Mouse (Mus musculus) liver, embryonic 12.5 days (tissue): ENCODE data around the gene Lpcat3. TPM values are rescaled to one million over a fixed set of nuclear protein-coding genes. Genes with fewer than 3 reads are reported as not detected.
A peak's percentile ranks its signal among the peaks of the same experiment; 100 is the strongest.
"Not testable (repeated sequence)": the region's sequence is repeated elsewhere in the genome, so short reads cannot be mapped to it uniquely, and the experiment has no call there.

Experiments used
- ATAC-seq: fragments of 200-750 bp; cut with Nextera tagmentation; 2 replicates; pipeline ENCODE4 v1.8.0; 2017; ENCODE audit warnings: moderate number of reproducible peaks, mild to moderate bottlenecking, moderate library complexity
- H3K27ac ChIP-seq: fragments of 300-500 bp; sonication (generic); 2 replicates; pipeline ENCODE4 v1.5.1; 2016; ENCODE audit warnings: mild to moderate bottlenecking
- H3K27me3 ChIP-seq: fragments of 300-500 bp; sonication (generic); replicated peaks from 2 replicates; pipeline ENCODE4 v1.6.1; 2016; ENCODE audit warnings: mild to moderate bottlenecking, moderate library complexity
- H3K36me3 ChIP-seq: fragments of 300-500 bp; sonication (generic); 2 replicates; pipeline ENCODE4 v1.6.1; 2016; ENCODE audit warnings: mild to moderate bottlenecking, moderate library complexity
- H3K4me1 ChIP-seq: fragments of 300-500 bp; sonication (generic); 2 replicates; pipeline ENCODE4 v1.6.1; 2016
- H3K4me2 ChIP-seq: fragments of 300-500 bp; sonication (generic); 2 replicates; pipeline ENCODE4 v1.6.1; 2016; ENCODE audit warnings: mild to moderate bottlenecking, moderate library complexity
- H3K4me3 ChIP-seq: fragments of 300-500 bp; sonication (generic); 2 replicates; pipeline ENCODE4 v1.5.1; 2016; ENCODE audit warnings: mild to moderate bottlenecking, moderate library complexity
- H3K9ac ChIP-seq: fragments of 300-500 bp; sonication (generic); 2 replicates; pipeline ENCODE4 v1.6.1; 2016; ENCODE audit warnings: mild to moderate bottlenecking, moderate library complexity
- H3K9me3 ChIP-seq: fragments of 300-500 bp; sonication (generic); replicated peaks from 2 replicates; pipeline ENCODE4 v1.6.1; 2016; ENCODE audit warnings: mild to moderate bottlenecking, moderate library complexity
- WGBS: fragments of 180-500 bp; shearing (Covaris S2); methylation state at CpG from one replicate; pipeline ENCODE4 v1.1.7; 2016; ENCODE audit not compliant: insufficient replicate concordance; 5-methylcytosine and 5-hydroxymethylcytosine counted together
- polyA plus RNA-seq: library from polyadenylated mRNA; unstranded; fragments of >200 nt; fragmentation: Nextera tagmentation; extraction: Ambion mirVana; gene quantifications from 2 replicates; pipeline ENCODE4 v1.2.1, GENCODE M21; 2016

Lpcat3 gene
- polyA plus RNA-seq = 67.1 and 74.5 TPM in 2 replicates

DNA sequence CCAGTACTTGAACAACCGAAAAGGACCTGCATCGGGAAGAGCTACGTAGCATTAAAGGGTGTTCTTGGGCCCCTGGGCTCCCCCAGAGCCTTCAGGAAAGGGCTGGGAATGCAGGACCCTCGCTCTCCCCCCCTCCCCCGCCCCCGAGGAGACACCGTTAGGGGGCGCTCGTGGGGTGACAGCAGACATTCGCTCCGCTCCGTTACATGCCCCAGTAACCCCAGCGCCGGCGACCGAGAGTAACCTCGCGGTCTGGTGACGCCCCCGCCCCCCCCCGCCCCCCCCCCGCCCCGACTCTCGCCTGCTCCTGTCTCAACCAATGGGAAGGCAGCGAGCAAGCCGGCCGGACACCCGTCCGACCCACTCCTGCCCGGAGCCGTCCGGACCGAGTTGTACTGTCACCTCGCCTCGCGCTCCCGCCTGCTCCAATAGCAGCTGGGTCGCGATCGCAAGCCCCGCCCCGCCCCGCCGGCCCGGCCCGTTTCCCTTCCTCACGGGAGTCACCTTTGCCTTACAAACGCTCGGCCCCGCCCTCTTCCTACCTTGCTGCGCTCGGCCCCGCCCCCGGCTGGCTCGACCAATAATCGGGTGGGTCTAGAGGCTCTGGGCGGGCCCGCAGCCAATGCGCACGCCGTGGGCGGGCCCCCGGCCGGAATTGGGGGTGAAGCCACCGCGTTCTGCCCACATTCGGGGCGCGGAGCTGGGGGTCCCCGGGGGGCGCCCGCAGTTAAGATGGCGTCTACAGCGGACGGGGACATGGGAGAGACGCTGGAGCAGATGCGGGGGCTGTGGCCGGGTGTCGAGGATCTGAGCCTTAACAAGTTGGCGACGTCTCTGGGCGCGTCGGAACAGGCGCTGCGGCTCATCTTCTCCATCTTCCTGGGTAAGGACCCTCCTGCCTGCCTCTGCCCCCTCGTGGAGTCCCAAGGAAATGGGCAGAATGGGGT lies at the start of gene Lpcat3:
TSS of gene Lpcat3 (plus strand) at position 551 of the 947 bp plus-strand sequence.
- ATAC-seq = peak; percentile 96
- WGBS = under 1% methylated on average over 72 of the region's 87 CpGs

DNA sequence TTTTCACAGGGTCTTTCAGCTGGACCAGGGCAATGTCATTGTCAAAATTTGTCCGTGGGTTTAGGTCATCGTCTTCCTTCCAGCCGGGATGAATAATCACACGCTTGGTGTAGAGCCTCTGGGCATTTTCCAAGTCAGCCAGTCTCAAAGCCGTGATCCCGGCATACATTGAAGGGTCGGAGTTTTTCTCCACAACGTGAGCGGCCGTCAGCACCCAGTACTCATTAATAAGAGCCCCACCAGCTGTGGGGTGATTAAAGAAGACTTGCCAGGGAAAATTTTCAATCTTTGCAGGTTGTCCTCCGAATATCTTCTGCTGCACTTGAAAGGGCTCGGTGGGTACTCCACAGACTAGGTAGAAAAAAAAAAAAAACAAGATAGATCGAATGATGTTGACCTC lies 37.2 kb upstream of the Lpcat3 start:
- Histone ChIP-seq H3K4me3 (no peak overlapping the region), H3K27me3 (no peaks in the 10 kb centered on the region), H3K4me2 (no peak overlapping the region), H3K4me1 (no peaks in the 10 kb centered on the region), H3K27ac (no peak overlapping the region), H3K36me3 (no peaks in the 10 kb centered on the region), H3K9me3 (no peaks in the 10 kb centered on the region), H3K9ac (no peak overlapping the region)
- 72% methylated on average over 13 of the region's 13 CpGs for WGBS
- ATAC-seq = no peak

More for the DNA sequence above, at the start of gene Lpcat3:
- Histone ChIP-seq H3K4me3 (peak within 1 kb of the TSS; percentile 91), H3K9ac (peak within 1 kb of the TSS; percentile 88), H3K27me3 (no peaks in the 10 kb centered on the region), H3K9me3 (no peaks in the 10 kb centered on the region), H3K36me3 (peaks cover 23% of the 10 kb centered on the region), H3K4me1 (peaks cover 38% of the 10 kb centered on the region), H3K27ac (peak within 1 kb of the TSS; percentile 85), H3K4me2 (peak within 1 kb of the TSS; percentile 89)

DNA sequence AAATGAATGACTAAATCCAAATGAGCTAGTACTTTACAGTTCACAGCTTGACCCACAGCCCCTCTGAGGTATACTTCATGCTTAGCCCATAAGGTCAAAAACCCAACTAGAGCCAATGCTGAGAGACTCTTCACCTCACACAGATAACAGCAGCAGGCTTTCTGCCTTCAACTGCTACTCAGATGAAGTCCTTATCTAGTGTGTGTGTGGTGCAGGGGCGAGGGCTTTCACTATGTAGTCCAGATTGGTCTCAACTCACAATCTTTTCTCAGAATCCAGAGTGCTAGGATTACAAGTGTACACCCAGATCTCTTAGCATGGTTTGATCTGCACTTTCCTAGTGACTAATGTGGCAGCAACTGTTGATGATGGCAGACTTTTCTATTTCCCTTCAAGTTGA lies 36.6 kb upstream of the Lpcat3 start:
- not testable (repeated sequence) for H3K9me3 ChIP-seq, H3K36me3 ChIP-seq, H3K4me2 ChIP-seq, ATAC-seq, H3K9ac ChIP-seq, H3K27me3 ChIP-seq, H3K27ac ChIP-seq, H3K4me3 ChIP-seq, H3K4me1 ChIP-seq
- 7% methylated on average over 1 of the region's 1 CpGs for WGBS

GRCm38 (mm10) chr6:124630763-124631162 lies 32.1 kb upstream of the Lpcat3 start:
- Histone ChIP-seq H3K27ac (no peak overlapping the region), H3K4me1 (no peaks in the 10 kb centered on the region), H3K4me3 (no peak overlapping the region), H3K27me3 (no peaks in the 10 kb centered on the region), H3K4me2 (no peak overlapping the region), H3K9me3 (no peaks in the 10 kb centered on the region), H3K36me3 (no peaks in the 10 kb centered on the region), H3K9ac (no peak overlapping the region)
- WGBS = 38% methylated on average over 4 of the region's 4 CpGs
- no peak for ATAC-seq

DNA sequence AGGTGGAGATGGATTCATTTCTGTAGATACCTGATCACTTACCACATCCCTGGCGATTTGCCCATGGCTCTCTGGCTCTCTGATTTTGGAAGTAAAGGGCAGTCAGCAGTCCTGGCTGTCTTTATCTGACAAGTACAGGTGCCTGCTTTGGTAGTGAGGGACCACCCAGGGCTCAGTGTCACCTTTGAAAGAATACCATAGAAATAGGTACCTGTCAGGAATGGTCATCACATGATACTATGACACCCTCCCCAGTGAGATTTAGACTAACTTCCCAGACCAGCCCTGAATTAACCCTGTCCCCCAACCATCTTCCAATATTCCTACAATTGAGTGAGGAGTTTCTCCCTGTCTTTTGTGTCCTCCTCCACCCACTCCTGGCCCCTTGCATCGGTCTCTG lies 26.8 kb upstream of the Lpcat3 start, which contains the start of gene C1s2:
TSS of gene C1s2 (minus strand) at position 101 of the 400 bp plus-strand sequence.
- not testable (repeated sequence) for H3K4me3 ChIP-seq, H3K9me3 ChIP-seq, H3K9ac ChIP-seq, H3K4me1 ChIP-seq, H3K36me3 ChIP-seq, ATAC-seq, H3K27me3 ChIP-seq, H3K27ac ChIP-seq, H3K4me2 ChIP-seq
- 55% methylated on average over 2 of the region's 2 CpGs for WGBS

DNA sequence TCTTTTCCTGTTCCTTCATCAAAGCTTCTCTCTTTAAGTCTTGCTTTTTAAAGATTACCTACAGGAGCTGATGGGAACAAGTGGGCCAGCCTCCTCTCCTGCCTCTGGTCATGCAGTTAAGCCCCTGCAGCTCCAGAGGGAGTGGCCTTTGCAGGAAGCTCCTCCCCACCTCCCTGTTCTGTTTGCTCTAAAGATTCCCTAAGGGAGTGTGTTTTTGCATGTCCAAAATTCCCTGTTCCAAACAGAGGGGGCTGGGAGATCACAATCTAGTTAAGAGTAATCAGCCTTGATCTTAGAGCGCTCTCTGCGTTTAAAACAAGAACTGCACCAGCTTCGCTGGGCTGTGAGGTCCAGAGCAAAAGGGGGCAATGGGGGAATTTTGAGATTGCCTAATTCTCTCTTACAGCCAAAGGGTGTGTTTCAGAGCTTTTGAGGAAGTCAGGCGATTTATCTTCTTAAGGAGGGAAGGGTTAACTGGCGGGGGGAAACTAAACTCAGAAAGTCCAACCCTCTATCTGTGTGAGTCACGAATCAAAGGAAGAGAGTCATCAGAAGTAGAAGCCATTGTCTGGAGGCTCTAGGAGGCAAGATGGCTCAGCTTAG lies 25.9 kb upstream of the Lpcat3 start:
- H3K4me1 ChIP-seq, H3K9ac ChIP-seq, H3K4me2 ChIP-seq, H3K9me3 ChIP-seq, H3K27ac ChIP-seq, ATAC-seq, H3K27me3 ChIP-seq, H3K36me3 ChIP-seq, H3K4me3 ChIP-seq: not testable (repeated sequence)
- WGBS = 9% methylated on average over 6 of the region's 6 CpGs

DNA sequence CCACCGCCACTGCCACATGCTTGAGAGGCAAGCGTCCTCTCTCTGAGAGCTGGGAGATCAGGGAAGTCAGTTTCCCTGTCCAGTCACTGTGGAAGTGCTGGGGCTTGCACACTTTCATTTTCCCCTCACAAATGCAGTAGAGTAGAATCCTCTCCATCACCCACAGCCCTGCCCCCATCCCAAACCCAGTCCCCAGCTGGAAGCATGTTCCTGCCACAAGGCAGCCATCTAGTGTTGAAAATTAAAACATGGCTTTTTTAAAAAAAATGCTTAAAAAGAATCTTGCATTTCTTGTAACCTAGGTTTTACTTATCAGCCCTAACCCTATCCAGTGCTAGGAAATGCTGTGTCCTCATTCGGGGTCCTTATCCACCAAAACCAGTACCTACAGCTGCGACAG lies 22.8 kb upstream of the Lpcat3 start:
- H3K27ac ChIP-seq = no peak overlapping the region
- no peak overlapping the region for H3K4me3 ChIP-seq
- no peak overlapping the region for H3K9ac ChIP-seq
- no peak for ATAC-seq
- peaks cover 11% of the 10 kb centered on the region; the same call in 1 of the 2 replicates for H3K4me1 ChIP-seq
- H3K36me3 ChIP-seq = no peaks in the 10 kb centered on the region
- WGBS = 58% methylated on average over 3 of the region's 4 CpGs
- no peak overlapping the region for H3K4me2 ChIP-seq
- no peaks in the 10 kb centered on the region for H3K9me3 ChIP-seq
- no peaks in the 10 kb centered on the region for H3K27me3 ChIP-seq

GRCm38 (mm10) chr6:124640997-124641396 lies 21.8 kb upstream of the Lpcat3 start:
- no peaks in the 10 kb centered on the region for H3K27me3 ChIP-seq
- peaks cover 19% of the 10 kb centered on the region for H3K4me1 ChIP-seq
- no peaks in the 10 kb centered on the region for H3K36me3 ChIP-seq
- H3K4me3 ChIP-seq = no peak overlapping the region
- H3K9ac ChIP-seq = no peak overlapping the region
- H3K27ac ChIP-seq = no peak overlapping the region
- no peaks in the 10 kb centered on the region for H3K9me3 ChIP-seq
- 27% methylated on average over 8 of the region's 8 CpGs for WGBS
- ATAC-seq = no peak
- H3K4me2 ChIP-seq = no peak overlapping the region

DNA sequence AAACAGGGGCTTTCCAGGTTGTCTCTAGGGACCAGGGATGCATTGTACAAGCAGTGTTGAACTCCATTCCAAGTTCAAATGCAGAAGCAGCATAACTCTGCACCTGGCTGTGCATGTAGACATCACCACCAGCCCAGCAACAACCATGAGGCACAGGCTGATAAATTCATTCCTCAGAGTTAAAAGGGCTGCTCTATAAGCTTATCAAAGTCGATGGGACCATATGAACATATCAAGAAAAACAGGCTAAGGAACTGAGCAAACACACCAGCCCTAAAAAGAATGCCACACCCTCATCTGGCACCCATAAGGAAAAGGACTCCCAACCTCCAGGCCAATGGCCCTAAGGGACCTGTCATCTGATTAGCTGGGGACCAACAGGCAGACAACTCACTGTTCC lies 16.4 kb upstream of the Lpcat3 start:
- Histone ChIP-seq H3K4me3 (no peak overlapping the region), H3K4me2 (peak overlapping the region; percentile 41), H3K9me3 (no peaks in the 10 kb centered on the region), H3K27ac (peak overlapping the region; percentile 84), H3K4me1 (peaks cover 37% of the 10 kb centered on the region), H3K27me3 (no peaks in the 10 kb centered on the region), H3K9ac (no peak overlapping the region), H3K36me3 (no peaks in the 10 kb centered on the region)
- ATAC-seq = peak; percentile 93
- WGBS = 24% methylated on average over 1 of the region's 1 CpGs

DNA sequence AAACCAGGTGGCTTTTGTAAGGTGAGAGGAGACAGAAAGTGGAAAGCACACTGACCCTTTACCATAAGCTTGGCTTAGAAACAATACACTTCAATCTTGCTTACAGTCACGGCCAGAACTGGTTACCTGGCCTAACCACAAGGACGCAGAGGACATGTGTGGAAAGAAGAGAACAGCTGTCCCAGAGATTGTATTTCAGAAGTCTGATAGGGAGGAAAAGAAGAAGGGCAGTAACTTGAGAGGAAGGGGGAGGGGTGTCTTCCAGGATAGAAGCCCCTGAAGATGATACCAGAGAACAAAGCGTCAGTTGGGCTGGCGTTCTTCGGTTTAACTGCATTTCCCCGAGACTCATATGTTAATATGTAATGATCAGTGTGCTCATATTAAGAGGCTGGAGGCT lies 6.9 kb upstream of the Lpcat3 start:
- no peak overlapping the region for H3K27ac ChIP-seq
- no peak overlapping the region for H3K4me2 ChIP-seq
- no peak overlapping the region for H3K4me3 ChIP-seq
- H3K4me1 ChIP-seq = peaks cover 5% of the 10 kb centered on the region; the same call in 1 of the 2 replicates
- WGBS = 44% methylated on average over 6 of the region's 6 CpGs
- no peak overlapping the region for H3K9ac ChIP-seq
- H3K27me3 ChIP-seq = no peaks in the 10 kb centered on the region
- no peaks in the 10 kb centered on the region for H3K36me3 ChIP-seq
- ATAC-seq = no peak
- no peaks in the 10 kb centered on the region for H3K9me3 ChIP-seq

DNA sequence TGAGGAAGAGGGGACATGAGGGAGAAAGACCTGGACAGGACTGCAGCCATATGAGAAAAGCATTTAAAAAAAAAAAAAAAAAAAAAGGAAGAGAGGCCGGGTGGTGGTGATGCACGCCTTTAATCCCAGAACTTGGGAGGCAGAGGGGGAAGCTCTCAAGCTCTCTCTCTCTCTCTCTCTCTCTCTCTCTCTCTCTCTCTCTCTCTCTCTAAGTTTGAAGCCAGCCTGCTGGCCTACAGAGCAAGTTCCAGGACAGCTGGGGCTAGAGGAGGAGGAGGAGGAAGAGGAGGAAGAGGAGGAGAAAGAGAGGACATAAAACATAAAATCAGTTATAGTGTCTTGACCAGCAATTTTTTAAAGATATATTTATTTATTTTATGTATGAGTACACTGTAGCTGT lies 4.8 kb upstream of the Lpcat3 start:
- Histone ChIP-seq H3K4me1 (peaks cover 17% of the 10 kb centered on the region), H3K27me3 (no peaks in the 10 kb centered on the region), H3K27ac (no peak overlapping the region), H3K36me3 (no peaks in the 10 kb centered on the region), H3K9me3 (no peaks in the 10 kb centered on the region), H3K4me2 (no peak overlapping the region), H3K4me3 (no peak overlapping the region), H3K9ac (no peak overlapping the region)
- ATAC-seq = no peak
- 80% methylated on average over 1 of the region's 2 CpGs for WGBS

DNA sequence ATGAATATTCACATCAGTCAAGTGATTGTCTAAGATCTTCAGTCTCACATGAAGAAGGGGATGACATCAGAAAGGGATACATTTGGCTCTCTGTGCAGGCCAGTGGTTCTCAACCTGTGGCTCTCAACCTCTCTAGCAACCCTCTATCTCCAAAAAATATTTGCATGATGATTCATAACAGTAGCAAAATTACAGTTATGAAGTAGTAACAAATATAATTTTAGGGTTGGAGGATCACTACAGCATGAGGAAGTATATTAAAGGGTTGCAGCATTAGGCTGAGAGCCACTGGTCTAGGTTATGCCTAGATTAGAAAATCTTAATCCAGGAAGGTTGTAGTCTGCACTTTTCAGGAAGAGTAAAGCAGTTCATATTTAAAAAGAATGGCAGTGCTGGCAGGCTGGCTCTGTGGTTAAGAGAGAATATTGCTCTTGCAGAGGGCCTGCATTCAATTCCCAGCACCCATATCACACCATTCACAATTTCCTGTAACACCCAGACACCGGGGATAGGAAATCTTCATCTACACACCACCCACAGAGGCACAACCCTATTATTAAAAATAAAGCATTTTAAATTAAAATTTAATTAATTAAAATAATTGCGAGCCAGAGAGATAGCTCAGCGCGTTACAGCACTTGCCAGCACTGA lies 1.5 kb upstream of the Lpcat3 start:
- peaks cover 10% of the 10 kb centered on the region for H3K36me3 ChIP-seq
- no peaks in the 10 kb centered on the region for H3K9me3 ChIP-seq
- peak overlapping the region; percentile 88; the same call in 1 of the 2 replicates for H3K9ac ChIP-seq
- 80% methylated on average over 4 of the region's 4 CpGs for WGBS
- peak overlapping the region; percentile 89; the same call in 1 of the 2 replicates for H3K4me2 ChIP-seq
- H3K4me1 ChIP-seq = peaks cover 39% of the 10 kb centered on the region
- H3K27me3 ChIP-seq = no peaks in the 10 kb centered on the region
- ATAC-seq = no peak
- no peak overlapping the region for H3K4me3 ChIP-seq
- no peak overlapping the region; the same call in 1 of the 2 replicates for H3K27ac ChIP-seq
